Mouse (Mus musculus) frontal cortex, adult (tissue): Measurements from ENCODE around the gene Rnf103.
A peak's percentile ranks its signal among the peaks of the same experiment; 100 is the strongest.
"Not testable (repeated sequence)": the region's sequence is repeated elsewhere in the genome, so short reads cannot be mapped to it uniquely, and the experiment has no call there.

Experiments
- ATAC-seq: cut with Nextera tagmentation; 2 replicates; pipeline ENCODE4 v1.9.2; 2017; ENCODE audit warnings: mild to moderate bottlenecking, moderate library complexity, mixed read lengths; ENCODE audit not compliant: low TSS enrichment

The Rnf103 gene

GRCm38 (mm10) chr6:71493675-71494340 lies at the start of gene Rnf103:
Gene Rnf103, plus strand, starts transcription at chr6:71493894.
- peak; percentile 93 for ATAC-seq

GRCm38 (mm10) chr6:71444756-71445155 lies 48.9 kb upstream of the Rnf103 start:
- ATAC-seq, result no peak

- ATAC-seq, result no peak
Observed at GRCm38 (mm10) chr6:71445560-71445959, 48.1 kb upstream of the Rnf103 start.

- ATAC-seq, result no peak
Observed at GRCm38 (mm10) chr6:71452792-71453191, 40.9 kb upstream of the Rnf103 start.

GRCm38 (mm10) chr6:71453983-71454739 lies 39.5 kb upstream of the Rnf103 start:
- not testable (repeated sequence) for ATAC-seq

- no peak for ATAC-seq
Observed at GRCm38 (mm10) chr6:71457956-71458608, 35.6 kb upstream of the Rnf103 start.

- peak; percentile 95 for ATAC-seq
Observed at GRCm38 (mm10) chr6:71465146-71465545, 28.5 kb upstream of the Rnf103 start.

GRCm38 (mm10) chr6:71467766-71468165 lies 25.9 kb upstream of the Rnf103 start:
- peak; percentile 35; the same call in 1 of the 2 replicates for ATAC-seq

- ATAC-seq, result no peak
Observed at GRCm38 (mm10) chr6:71469291-71469690, 24.4 kb upstream of the Rnf103 start.

- ATAC-seq, result no peak
Observed at GRCm38 (mm10) chr6:71471830-71472520, 21.7 kb upstream of the Rnf103 start.

GRCm38 (mm10) chr6:71472786-71473185 lies 20.9 kb upstream of the Rnf103 start:
- ATAC-seq, result no peak

GRCm38 (mm10) chr6:71475604-71476003 lies 18.1 kb upstream of the Rnf103 start:
- ATAC-seq, result no peak

- no peak for ATAC-seq
Observed at GRCm38 (mm10) chr6:71476783-71477182, 16.9 kb upstream of the Rnf103 start.

GRCm38 (mm10) chr6:71478816-71479568 lies 14.7 kb upstream of the Rnf103 start:
- ATAC-seq, result not testable (repeated sequence)

GRCm38 (mm10) chr6:71479588-71479987 lies 14.1 kb upstream of the Rnf103 start:
- not testable (repeated sequence) for ATAC-seq

- ATAC-seq, result no peak
Observed at GRCm38 (mm10) chr6:71480136-71480535, 13.6 kb upstream of the Rnf103 start.

- ATAC-seq, result no peak
Observed at GRCm38 (mm10) chr6:71481136-71481535, 12.6 kb upstream of the Rnf103 start.

- ATAC-seq, result no peak
Observed at GRCm38 (mm10) chr6:71485246-71485645, 8.4 kb upstream of the Rnf103 start.

GRCm38 (mm10) chr6:71486226-71486625 lies 7.5 kb upstream of the Rnf103 start:
- ATAC-seq, result no peak

GRCm38 (mm10) chr6:71486867-71487266 lies 6.8 kb upstream of the Rnf103 start:
- no peak for ATAC-seq

GRCm38 (mm10) chr6:71487966-71488365 lies 5.7 kb upstream of the Rnf103 start:
- ATAC-seq, result no peak
